Mouse (Mus musculus): ENCODE measurements at regions not wholly inside any gene's neighbourhood (a gene's known extent, or its start where the extent isn't known, plus 50 kb on each side); places are given as distances from the start of the nearest gene placed in this dataset.
"Not testable (repeated sequence)": the region's sequence is repeated elsewhere in the genome, so short reads cannot be mapped to it uniquely, and the experiment has no call there.

DNA sequence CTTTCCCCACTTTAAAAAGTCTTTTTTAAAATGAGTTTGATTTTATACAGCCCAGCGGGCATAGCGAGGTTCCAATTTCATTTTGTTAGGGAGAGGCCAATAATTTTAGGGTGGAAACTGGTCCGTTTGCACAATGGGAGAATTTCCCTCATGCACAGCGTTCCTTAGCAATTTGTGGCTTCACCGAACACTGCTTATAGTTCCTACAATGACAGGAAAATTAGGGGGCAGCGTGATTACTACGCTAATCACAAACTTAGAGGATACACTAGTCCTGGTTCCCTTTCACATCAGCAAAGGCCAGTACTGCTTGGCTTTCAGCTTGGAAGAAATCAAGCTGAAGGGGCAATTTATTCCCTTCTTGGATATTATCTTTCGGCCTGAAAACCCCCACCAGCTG is 745.1 kb upstream of the Gm19410 start:
- no peak for DNase-seq
- intact Hi-C loops (cut with DNase I): no loop called here

DNA sequence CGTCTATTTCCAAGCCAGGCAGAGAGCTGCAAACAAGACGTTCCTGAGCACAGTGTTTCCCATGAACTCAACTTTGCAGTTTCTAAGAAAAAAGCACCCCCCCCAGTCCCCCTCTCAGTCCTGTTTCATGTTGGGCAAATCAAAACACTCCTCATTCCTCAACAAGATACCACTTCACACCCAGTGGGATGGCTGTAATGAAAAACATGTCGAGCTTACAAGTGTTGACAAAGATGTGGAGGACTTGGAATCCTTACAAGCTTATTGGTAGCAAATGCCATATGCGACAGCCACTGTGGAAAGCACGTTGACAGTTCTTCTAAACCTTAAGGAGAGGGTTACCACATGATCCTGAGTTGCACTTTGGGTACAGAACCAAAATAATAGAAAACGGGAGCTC is 742.9 kb upstream of the Gm19410 start:
- no peak for DNase-seq
- intact Hi-C loops (cut with DNase I): no loop called here

DNA sequence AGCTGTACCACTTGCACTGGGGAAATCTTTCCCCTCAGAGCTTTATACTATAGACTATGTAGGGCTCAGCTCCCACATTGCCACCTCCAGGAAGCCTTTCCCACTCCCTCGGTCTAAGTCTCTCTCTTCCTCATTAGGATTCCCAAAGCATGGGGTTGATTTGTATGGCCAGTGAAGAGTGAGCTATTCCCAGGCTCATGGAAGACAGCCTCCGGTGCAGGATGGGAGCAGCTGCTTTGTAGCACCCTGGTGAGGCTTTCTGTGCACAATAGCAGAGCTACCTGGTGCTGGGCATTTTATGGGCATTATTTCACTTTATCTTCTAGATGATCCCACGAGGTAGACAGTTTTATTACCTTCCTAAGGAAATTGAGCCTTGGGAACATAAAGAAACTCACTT is 717.8 kb upstream of the Gm19410 start:
- intact Hi-C loops (cut with DNase I): no loop called here

DNA sequence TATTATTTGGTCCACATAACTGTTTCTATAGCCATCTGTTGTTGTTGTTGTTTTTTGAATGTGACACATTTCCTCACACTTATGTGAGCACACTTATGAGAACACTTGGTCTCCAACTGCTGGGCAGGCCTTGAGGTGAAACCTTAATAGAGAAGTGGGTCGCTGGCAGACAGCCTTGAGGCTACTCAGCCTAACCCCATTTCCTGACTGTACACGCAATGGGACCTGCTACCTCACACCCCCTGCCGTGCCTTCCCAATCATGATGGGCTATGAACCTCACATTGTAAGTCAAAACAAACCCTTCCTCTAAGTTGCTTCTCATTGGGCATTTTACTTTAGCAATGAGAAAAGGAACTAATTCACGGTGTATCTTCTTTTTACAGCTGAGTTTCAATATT is 712.1 kb upstream of the Gm19410 start:
- no peak for DNase-seq
- intact Hi-C loops (cut with DNase I): no loop called here

More for the DNA sequence above, 717.8 kb upstream of the Gm19410 start:
- DNase-seq: no peak

DNA sequence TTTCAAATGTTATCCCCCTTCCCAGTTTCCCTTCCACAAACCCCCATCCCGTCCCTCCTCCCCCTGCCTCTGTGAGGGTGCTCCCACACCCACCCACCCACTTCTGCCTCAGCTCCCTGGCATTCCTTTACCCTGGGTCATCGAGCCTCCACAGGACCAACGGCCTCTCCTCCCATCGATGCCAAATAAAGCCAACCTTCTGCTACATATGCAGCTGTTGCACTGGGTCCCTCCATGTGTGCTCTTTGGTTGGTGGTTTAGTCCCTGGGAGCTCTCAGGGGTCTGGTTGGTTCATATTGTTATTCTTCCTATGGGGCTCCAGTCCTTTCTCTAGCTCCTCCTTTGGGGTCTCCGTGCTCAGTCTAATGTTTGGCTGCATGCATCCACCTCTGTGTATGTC is 704.5 kb upstream of the Gm19410 start:
- DNase-seq: no peak
- intact Hi-C loops (cut with DNase I): no loop called here

DNA sequence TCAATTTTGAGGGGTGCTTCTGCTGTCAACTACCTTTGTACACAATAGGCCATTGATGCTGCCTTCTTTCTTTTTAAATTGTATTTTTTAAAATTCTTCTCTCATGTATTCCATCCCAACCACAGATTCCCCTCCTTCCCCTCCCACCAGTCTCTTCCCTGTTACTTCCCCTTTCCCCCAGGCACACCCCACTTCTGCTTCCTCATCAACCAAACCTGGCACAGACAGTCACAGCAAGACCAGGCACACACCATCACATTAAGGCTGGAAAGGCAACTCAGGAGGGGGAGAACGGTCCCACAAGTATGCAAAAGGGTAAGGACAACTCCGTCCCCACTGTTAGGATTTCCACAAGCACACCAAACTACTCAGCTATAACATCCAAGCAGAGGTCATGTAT is 697.4 kb upstream of the Gm19410 start:
- intact Hi-C loops (cut with DNase I): no loop called here
- DNase-seq: no peak

DNA sequence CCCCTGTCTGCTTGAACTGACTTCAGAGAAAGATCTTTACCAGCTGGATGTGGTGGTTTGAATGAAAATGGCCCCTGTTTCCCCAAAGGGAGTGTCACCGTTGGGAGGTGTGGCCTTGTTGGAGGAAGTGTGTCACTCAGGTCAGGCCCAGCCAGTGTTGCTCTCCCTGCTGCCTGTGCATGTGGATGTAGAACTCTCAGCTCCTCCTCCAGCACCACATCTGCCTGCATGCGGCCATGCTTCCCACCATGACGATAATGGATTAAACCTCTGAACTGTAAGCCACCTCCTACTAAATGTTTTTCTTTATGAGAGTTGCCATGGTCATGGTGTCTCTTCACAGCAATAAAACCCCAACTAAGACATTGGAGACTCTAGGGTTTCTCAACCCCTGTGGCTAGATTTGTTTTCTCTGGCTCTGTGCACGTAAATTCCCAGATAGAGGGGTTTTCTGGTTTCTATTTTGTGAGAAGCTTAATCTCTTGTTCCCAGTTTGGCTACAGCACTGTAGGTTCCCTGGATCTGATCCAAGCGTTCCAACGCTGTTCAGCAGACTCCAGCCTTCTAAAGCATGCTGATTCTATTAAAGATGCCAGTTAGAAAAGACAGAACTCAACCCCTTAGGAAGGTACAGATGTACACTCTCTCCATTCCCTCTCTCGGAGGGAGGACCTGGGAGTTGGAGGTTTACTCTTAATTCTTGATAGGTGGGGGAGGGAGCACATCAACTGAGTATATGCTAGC is 695.2 kb upstream of the Gm19410 start:
- intact Hi-C loops (cut with DNase I): no loop called here
- peak; percentile 13 to 27 for DNase-seq

DNA sequence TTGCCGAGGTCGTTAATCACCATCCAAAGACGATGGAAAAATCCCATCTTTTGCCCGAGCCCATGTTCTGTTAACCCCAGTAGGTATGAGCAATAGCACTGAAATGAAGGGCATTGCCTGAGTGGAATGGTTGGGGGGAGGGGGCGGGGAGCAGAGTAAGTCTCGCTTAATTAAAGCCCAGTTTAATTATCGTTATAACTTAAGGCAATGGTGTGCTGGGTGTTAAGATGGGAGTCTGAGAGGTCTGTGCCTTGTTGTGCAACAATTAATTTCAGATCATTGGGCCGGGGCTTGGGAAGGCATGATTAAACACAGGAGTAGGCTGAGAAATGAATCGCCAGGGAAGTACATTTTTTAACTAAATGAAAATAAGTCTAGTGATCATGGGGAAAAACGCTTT is 689.6 kb upstream of the Gm19410 start:
- no peak for DNase-seq
- intact Hi-C loops (cut with DNase I): no loop called here

DNA sequence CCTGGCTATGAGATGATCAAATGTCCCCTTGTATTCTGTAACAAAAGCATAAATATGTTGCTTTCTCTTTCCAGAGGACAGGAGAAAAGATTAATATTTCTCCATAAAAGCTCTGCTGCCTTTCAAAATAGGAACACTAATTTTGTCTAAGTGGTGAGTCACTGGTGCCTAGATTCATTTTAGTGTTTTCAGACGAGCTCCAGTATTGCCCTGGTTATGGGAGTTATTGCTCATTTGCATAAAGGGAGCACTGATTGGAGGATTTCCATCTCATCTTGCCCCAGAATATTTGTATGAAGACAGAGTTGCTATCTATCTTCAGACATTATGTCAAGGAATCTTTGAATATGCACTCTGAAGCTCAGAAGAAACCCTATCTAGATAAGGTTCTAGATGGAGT is 682.4 kb upstream of the Gm19410 start:
- intact Hi-C loops (cut with DNase I): no loop called here
- no peak for DNase-seq

DNA sequence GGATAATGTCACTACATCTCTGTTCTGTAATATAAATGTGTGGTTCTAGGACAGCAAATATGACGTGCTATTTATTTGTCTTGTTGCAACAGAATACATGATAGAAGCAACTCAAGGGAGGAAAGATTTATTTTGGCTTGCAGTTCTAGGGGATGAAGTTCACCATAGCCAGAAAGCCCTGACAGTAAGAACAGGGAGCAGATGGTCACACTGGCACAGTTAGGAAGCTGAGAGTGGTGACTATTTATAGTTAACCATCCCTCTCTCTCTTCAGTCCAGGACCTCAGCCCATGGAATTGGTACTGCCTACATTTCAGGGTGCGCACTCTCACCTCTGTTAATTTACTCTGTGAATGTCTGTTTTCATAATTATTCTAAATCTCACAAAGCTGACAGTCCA is 678.5 kb upstream of the Gm19410 start:
- intact Hi-C loops (cut with DNase I): no loop called here
- DNase-seq: no peak

DNA sequence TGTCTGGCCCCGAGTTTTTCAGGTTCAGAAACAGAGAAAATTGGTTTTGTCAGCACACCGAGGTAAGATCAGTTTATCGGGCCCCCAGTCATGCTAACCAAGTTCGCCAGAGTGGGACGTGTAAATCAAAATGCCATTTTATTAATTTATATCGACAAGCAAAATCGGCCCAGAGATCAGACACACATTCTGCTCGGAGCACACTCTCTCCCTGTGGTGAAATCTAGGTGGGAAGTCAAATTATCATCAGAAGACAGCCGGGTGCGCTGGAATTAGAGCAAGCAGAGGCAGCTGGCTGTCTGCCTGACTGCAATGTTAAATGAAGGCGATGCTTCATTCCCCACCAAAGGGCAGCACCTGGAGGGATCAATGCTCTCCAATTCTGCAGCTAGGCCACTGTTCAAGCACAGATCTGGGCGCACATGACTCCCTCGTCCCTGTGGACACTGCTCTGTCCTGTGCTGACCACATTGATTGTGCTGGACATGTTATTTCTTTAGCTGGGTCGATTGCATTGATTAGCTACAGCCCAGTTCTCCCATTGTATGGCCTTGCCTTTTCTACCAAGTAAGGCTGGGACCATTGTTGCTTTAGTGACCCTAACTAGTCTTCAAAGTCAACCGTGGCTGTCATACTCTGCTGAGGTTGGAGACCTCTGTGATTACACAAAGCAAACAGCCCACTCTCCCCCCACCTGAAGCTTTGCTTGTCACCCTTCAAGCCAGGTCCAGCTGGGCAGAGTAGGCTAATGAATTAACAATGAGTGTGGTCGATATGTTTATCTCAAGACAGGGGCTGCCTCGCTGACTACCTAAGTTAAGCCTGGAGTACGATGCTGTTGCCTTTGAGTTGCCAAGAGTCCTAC is 677.0 kb upstream of the Gm19410 start:
- no peak for DNase-seq
- intact Hi-C loops (cut with DNase I): no loop called here

DNA sequence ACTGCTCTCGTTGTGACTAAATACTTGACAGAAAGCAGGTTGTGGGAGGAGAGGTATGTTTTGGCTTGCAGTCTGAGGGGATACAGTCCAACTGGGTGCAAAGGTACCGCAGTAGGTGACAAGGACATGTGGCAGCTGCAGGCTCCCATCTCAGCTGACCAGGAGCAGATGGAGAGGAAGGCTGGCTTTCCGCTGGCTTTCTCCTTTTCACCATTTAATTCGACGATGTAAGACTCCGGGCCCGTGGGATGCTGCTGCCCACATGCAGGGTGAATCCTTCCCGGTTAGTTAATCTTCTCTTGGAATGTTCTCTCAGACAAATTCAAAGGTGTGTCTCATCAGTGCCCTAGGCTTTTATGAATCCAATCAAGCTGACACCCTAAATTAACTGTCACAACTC is 676.1 kb upstream of the Gm19410 start:
- intact Hi-C loops (cut with DNase I): no loop called here

DNA sequence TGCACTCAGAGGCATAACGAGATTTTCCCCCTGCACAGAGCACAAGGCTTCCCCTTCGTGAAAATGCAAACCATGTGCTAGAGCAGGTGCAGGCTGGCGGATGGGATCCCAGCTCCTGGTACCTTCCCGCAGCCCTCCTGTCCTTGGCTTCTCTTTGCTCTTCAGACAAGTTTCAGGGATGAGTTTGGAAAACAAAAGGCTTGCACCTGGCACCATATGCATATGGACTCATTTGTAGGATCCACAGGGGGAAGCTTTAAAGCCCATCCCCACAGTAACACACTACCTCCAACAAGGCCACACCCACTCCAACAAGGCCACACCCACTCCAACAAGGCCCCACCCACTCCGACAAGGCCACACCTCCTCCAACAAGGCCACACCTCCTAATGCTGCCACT is 663.9 kb upstream of the Gm19410 start:
- no peak for DNase-seq
- intact Hi-C loops (cut with DNase I): no loop called here

More for the DNA sequence above, 676.1 kb upstream of the Gm19410 start:
- no peak for DNase-seq

DNA sequence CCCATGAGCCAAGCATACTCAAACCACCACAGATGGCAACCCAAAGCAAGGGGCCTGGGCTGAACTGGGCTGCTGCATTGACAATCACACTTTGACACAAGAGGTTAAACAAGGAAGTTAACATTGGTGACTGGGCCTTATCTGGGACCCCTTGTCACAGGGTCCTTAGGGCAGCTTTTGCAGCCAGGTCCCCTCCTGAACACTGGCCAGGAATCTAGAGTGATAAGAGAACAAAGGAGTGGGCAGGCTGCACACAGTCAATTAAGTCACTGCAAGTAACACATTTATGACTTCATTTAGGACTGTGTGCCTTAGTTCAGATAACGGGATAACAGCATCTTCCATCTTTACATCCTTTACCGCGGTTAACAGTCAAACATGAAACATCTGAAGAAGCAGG is 663.5 kb upstream of the Gm19410 start:
- DNase-seq; intact Hi-C loops (cut with DNase I): not testable (repeated sequence)

DNA sequence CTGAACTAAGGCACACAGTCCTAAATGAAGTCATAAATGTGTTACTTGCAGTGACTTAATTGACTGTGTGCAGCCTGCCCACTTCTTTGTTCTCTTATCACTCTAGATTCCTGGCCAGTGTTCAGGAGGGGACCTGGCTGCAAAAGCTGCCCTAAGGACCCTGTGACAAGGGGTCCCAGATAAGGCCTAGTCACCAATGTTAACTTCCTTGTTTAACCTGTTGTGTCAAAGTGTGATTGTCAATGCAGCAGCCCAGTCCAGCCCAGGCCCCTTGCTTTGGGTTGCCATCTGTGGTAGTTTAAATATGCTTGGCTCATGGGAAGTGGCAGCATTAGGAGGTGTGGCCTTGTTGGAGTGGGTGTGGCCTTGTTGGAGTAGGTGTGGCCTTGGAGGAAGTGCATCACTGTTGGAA is 661.1 kb upstream of the Gm19410 start:
- DNase-seq; intact Hi-C loops (cut with DNase I): not testable (repeated sequence)

DNA sequence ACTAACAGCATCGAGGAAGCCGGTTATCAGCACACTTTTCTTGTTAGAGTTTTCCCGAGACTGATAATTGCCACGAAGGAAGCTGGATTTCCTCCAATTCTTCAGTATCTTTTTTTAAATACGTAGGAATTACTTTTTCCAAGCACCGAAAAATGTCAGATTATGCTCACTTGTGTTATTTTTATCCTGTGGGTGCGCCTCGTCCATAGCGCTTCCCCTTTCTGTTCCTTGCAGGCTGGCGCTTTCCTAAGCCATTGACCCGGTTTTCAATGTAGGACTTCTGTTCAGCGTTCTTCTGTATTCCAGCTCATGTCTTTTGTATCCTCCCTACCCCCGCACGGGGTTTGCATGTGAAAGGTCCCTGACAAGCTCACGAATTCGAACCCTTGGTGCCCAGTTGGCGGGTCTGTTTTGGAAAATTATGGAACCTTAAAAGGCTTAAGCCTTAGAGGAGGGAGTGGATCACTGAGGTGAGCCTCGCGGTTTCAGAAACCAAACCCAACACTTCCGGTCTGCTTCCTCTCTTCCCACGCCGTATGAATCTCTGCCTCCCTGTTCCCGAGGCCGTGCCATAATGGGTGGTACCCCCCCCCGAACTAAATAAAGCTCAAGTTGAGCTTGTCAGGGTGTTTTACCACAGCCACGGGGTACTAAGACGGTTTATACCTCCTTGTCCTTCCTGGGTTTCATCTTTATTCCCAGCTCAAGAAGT is 655.9 kb upstream of the Gm19410 start:
- intact Hi-C loops (cut with DNase I): no loop called here
- no peak for DNase-seq

DNA sequence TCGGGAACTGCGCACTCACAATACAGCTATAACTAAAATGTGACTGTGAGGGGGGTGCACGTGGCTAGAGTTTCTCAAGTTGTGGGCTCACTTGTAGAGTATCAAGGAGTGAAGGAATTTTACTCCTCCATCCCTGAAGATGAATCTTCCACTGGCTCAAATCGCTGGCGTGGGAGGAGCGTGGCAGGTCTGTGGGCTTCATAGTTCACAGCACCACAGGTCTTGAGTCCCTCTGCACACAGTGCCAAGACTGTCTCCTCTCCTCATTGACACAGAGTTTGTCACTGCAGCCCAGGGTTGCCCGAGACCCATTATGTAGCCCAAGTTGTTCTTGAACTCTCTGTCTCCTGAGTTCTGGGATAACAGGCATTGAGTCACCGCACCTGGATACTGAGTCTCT is 655.3 kb upstream of the Gm19410 start:
- intact Hi-C loops (cut with DNase I): no loop called here
- no peak for DNase-seq

DNA sequence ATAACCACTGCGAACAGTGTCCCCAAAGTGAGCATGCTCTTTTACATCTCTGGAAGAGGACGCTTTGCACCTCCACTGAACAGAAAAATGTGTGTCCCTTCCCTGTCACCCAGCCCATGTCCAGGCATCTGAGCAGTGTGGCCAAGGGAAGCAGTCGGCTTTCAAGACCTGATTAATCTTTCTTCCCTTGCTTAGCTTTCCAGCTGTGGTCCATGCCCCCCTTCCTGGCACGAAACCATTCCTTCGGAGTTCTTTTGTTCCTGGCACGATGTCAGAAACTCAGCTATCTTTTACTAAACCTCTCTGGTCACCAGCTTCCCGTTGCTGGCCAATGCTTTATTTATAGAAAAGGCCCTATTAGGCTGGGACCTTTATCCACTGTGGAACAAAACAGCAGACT is 654.5 kb upstream of the Gm19410 start:
- DNase-seq: no peak
- intact Hi-C loops (cut with DNase I): no loop called here

DNA sequence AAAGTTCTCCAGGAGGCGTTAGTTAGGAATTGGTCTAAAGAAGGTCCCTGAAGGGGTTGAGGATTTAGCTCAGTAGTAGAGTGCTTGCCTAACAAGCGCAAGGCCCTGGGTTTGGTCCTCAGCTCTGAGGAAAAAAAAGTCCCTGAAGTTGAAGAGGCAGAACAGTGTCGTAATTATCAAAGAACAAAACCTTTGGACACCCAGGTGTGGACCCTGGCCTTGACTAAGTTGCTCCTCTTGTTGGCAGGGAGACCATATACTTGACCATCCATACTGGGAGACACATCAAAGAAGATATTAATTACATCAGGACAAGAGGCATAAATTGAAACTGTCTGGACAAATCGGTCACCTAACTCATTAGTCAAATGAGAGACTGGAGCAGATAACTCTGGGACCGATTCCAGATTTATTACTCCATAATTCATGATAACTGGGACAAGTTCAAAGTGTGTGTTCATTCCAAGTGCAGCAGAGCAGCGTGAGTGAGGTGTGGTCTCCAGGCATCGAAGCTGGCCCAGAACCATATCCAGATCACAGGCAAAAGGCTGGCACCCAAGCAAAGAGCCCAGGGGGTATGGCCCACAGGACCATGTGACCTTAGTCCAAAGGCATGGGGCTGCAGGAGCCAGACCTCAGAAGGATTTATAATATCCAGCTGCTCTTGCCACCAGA is 652.9 kb upstream of the Gm19410 start:
- intact Hi-C loops (cut with DNase I): no loop called here
- no peak for DNase-seq

DNA sequence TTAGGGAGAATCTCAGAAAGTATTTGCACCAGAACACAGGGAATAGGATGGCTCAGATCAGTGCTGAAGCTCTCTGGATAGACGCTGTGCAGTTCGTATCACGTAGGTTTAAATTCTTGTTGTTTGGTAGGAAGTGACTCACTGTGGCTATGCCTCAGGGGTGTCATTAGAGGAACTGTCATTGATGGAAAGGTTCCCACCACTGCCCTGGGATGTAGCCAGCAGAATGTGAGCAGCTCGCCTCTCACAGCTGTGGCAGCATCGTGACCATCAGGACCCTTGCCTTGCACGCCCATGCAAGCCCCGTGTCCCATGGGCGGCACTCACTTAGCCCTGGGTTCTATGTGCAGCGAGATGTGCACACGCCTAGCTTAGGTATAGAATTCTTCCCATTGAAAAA is 651.6 kb upstream of the Gm19410 start:
- intact Hi-C loops (cut with DNase I): no loop called here
- peak; percentile 17 to 55 for DNase-seq

DNA sequence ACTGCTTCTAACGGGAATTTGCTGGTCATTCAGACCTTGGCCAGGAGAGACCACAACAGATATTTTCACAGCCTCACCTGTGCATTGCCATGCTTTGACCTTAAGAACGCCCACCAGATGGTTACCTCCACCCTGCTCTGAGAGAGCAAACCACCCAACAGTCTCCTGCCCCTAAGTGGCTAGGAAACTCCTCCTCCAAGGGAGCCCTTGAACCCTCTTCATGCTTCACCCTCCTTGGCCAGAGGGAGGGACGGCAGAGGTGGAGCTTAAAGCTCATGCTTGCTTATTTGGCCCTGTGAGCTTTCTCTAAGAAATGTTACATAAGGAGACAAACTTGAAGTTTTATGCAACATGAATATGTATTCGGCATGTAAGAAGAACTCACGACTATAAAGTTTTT is 645.0 kb upstream of the Gm19410 start:
- intact Hi-C loops (cut with DNase I): no loop called here
- no peak for DNase-seq
